Mouse (Mus musculus) embryonic facial prominence, embryonic 10.5 days (tissue): Measurements from ENCODE around the gene Pi4k2b. TPM values are rescaled to one million over a fixed set of nuclear protein-coding genes. Genes with fewer than 3 reads are reported as not detected.
"Not testable (repeated sequence)": the region's sequence is repeated elsewhere in the genome, so short reads cannot be mapped to it uniquely, and the experiment has no call there.

Experiments used
- DNase-seq: peaks from one replicate; pipeline ENCODE4 v3.0.0-alpha.2; 2017; ENCODE audit warnings: low spot score
- H3K27ac ChIP-seq: fragments of 300-500 bp; sonication (generic); replicated peaks from 2 replicates; pipeline ENCODE4 v1.5.1; 2016; ENCODE audit warnings: mild to moderate bottlenecking
- H3K27me3 ChIP-seq: fragments of 300-500 bp; sonication (generic); replicated peaks from 2 replicates; pipeline ENCODE4 v1.6.1; 2016; ENCODE audit warnings: low read depth, mild to moderate bottlenecking; ENCODE audit not compliant: poor library complexity, severe bottlenecking
- H3K36me3 ChIP-seq: fragments of 300-500 bp; sonication (generic); replicated peaks from 2 replicates; pipeline ENCODE4 v1.6.1; 2016; ENCODE audit warnings: mild to moderate bottlenecking, moderate library complexity
- H3K4me1 ChIP-seq: fragments of 300-500 bp; sonication (generic); 2 replicates; pipeline ENCODE4 v1.6.1; 2016
- H3K4me3 ChIP-seq: fragments of 300-500 bp; sonication (generic); 2 replicates; pipeline ENCODE4 v1.5.1; 2016; ENCODE audit warnings: mild to moderate bottlenecking, moderate library complexity
- H3K9me3 ChIP-seq: fragments of 300-500 bp; sonication (generic); 2 replicates; pipeline ENCODE4 v1.6.1; 2016; ENCODE audit warnings: mild to moderate bottlenecking
- WGBS: fragments of 180-500 bp; shearing (Covaris S2); methylation state at CpG from one replicate; pipeline ENCODE4 v1.1.7; 2016; 5-methylcytosine and 5-hydroxymethylcytosine counted together
- polyA plus RNA-seq: library from polyadenylated mRNA; unstranded; fragments of >200 nt; fragmentation: Nextera tagmentation; extraction: Ambion mirVana; gene quantifications from 2 replicates; pipeline ENCODE4 v1.2.1, GENCODE M21; 2016

Gene Pi4k2b
- 16.5 and 17.4 TPM in 2 replicates for polyA plus RNA-seq

GRCm38 (mm10) chr5:52741391-52742111 lies at the start of gene Pi4k2b:
TSS of gene Pi4k2b (plus strand) at chr5:52741574.
- H3K4me3 ChIP-seq = peak within 1 kb of the TSS; percentile 91
- no peaks in the 10 kb centered on the region for H3K27me3 ChIP-seq
- peaks cover 12% of the 10 kb centered on the region for H3K4me1 ChIP-seq
- peak; percentile 93 for DNase-seq
- H3K27ac ChIP-seq = peak within 1 kb of the TSS; percentile 94
- under 1% methylated on average over 71 of the region's 75 CpGs for WGBS
- H3K9me3 ChIP-seq = no peaks in the 10 kb centered on the region
- H3K36me3 ChIP-seq = 0 out of 2 replicates have a peak, but pooled peaks cover 2% of the 10 kb centered on the region

GRCm38 (mm10) chr5:52697291-52697690 lies 44.1 kb upstream of the Pi4k2b start:
- H3K4me3 ChIP-seq = no peak overlapping the region
- no peak overlapping the region for H3K27ac ChIP-seq
- no peaks in the 10 kb centered on the region for H3K9me3 ChIP-seq
- no peaks in the 10 kb centered on the region for H3K36me3 ChIP-seq
- DNase-seq = no peak
- no peaks in the 10 kb centered on the region for H3K27me3 ChIP-seq
- WGBS = 90% methylated on average over 1 of the region's 1 CpGs
- no peaks in the 10 kb centered on the region for H3K4me1 ChIP-seq

- not testable (repeated sequence) for H3K27ac ChIP-seq, H3K4me3 ChIP-seq, H3K36me3 ChIP-seq, H3K27me3 ChIP-seq, DNase-seq, H3K9me3 ChIP-seq, H3K4me1 ChIP-seq
- WGBS = 85% methylated on average over 7 of the region's 7 CpGs
These were observed 43.4 kb upstream of the Pi4k2b start for GRCm38 (mm10) chr5:52697882-52698440.

GRCm38 (mm10) chr5:52704562-52704961 lies 36.8 kb upstream of the Pi4k2b start:
- DNase-seq = no peak
- Histone ChIP-seq H3K9me3 (no peaks in the 10 kb centered on the region), H3K27ac (no peak overlapping the region), H3K4me3 (no peak overlapping the region), H3K27me3 (no peaks in the 10 kb centered on the region), H3K36me3 (no peaks in the 10 kb centered on the region), H3K4me1 (no peaks in the 10 kb centered on the region)
- WGBS = 79% methylated on average over 4 of the region's 4 CpGs

GRCm38 (mm10) chr5:52712704-52713103 lies 28.7 kb upstream of the Pi4k2b start:
- Histone ChIP-seq H3K27ac (no peak overlapping the region), H3K4me1 (no peaks in the 10 kb centered on the region), H3K4me3 (no peak overlapping the region), H3K27me3 (no peaks in the 10 kb centered on the region), H3K36me3 (no peaks in the 10 kb centered on the region), H3K9me3 (no peaks in the 10 kb centered on the region)
- no peak for DNase-seq

GRCm38 (mm10) chr5:52716742-52717448 lies 24.5 kb upstream of the Pi4k2b start:
- no peak for DNase-seq
- 83% methylated on average over 5 of the region's 5 CpGs for WGBS
- no peak overlapping the region for H3K4me3 ChIP-seq
- H3K27me3 ChIP-seq = no peaks in the 10 kb centered on the region
- no peaks in the 10 kb centered on the region for H3K9me3 ChIP-seq
- no peaks in the 10 kb centered on the region for H3K36me3 ChIP-seq
- H3K4me1 ChIP-seq = no peaks in the 10 kb centered on the region
- no peak overlapping the region for H3K27ac ChIP-seq

GRCm38 (mm10) chr5:52721003-52721402 lies 20.4 kb upstream of the Pi4k2b start:
- no peak for DNase-seq
- no peaks in the 10 kb centered on the region for H3K36me3 ChIP-seq
- H3K27me3 ChIP-seq = no peaks in the 10 kb centered on the region
- no peaks in the 10 kb centered on the region for H3K9me3 ChIP-seq
- 88% methylated on average over 8 of the region's 8 CpGs for WGBS
- H3K4me1 ChIP-seq = no peaks in the 10 kb centered on the region
- H3K4me3 ChIP-seq = no peak overlapping the region
- no peak overlapping the region for H3K27ac ChIP-seq

- 87% methylated on average over 5 of the region's 5 CpGs for WGBS
- no peak for DNase-seq
- Histone ChIP-seq H3K4me1 (no peaks in the 10 kb centered on the region), H3K4me3 (no peak overlapping the region), H3K27ac (no peak overlapping the region), H3K27me3 (no peaks in the 10 kb centered on the region), H3K9me3 (no peaks in the 10 kb centered on the region), H3K36me3 (no peaks in the 10 kb centered on the region)
These were observed 13.6 kb upstream of the Pi4k2b start for GRCm38 (mm10) chr5:52727747-52728146.

- 79% methylated on average over 4 of the region's 4 CpGs for WGBS
- H3K27me3 ChIP-seq = no peaks in the 10 kb centered on the region
- H3K27ac ChIP-seq = no peak overlapping the region
- no peaks in the 10 kb centered on the region for H3K9me3 ChIP-seq
- no peak overlapping the region for H3K4me3 ChIP-seq
- H3K4me1 ChIP-seq = no peaks in the 10 kb centered on the region
- DNase-seq = no peak
- H3K36me3 ChIP-seq = no peaks in the 10 kb centered on the region
These were observed 8.6 kb upstream of the Pi4k2b start for GRCm38 (mm10) chr5:52732811-52733210.

- Histone ChIP-seq H3K9me3 (no peaks in the 10 kb centered on the region), H3K4me1 (no peaks in the 10 kb centered on the region), H3K27me3 (no peaks in the 10 kb centered on the region), H3K4me3 (no peak overlapping the region), H3K36me3 (no peaks in the 10 kb centered on the region), H3K27ac (no peak overlapping the region)
- no peak for DNase-seq
- 48% methylated on average over 3 of the region's 3 CpGs for WGBS
These were observed 5.3 kb upstream of the Pi4k2b start for GRCm38 (mm10) chr5:52736046-52736445.

- H3K27ac ChIP-seq = peak overlapping the region; percentile 94
- DNase-seq = peak; percentile 65
- H3K4me3 ChIP-seq = peak overlapping the region; percentile 91
- H3K36me3 ChIP-seq = 0 out of 2 replicates have a peak, but pooled peaks cover 2% of the 10 kb centered on the region
- H3K27me3 ChIP-seq = no peaks in the 10 kb centered on the region
- WGBS = 4% methylated on average over 17 of the region's 17 CpGs
- H3K4me1 ChIP-seq = peaks cover 12% of the 10 kb centered on the region
- H3K9me3 ChIP-seq = no peaks in the 10 kb centered on the region
These were observed 889 bp downstream of the Pi4k2b start for GRCm38 (mm10) chr5:52742112-52742813.

GRCm38 (mm10) chr5:52743231-52743630 lies 1.9 kb downstream of the Pi4k2b start:
- no peak for DNase-seq
- Histone ChIP-seq H3K36me3 (0 out of 2 replicates have a peak, but pooled peaks cover 2% of the 10 kb centered on the region), H3K4me3 (peak overlapping the region; percentile 91), H3K4me1 (peaks cover 12% of the 10 kb centered on the region), H3K27me3 (no peaks in the 10 kb centered on the region), H3K27ac (no peak overlapping the region), H3K9me3 (no peaks in the 10 kb centered on the region)
- WGBS = 44% methylated on average over 4 of the region's 4 CpGs
